Mouse (Mus musculus) heart, postnatal 25 days (tissue): ENCODE results near the gene Crybb3. TPM values are rescaled to one million over a fixed set of nuclear protein-coding genes. Genes with fewer than 3 reads are reported as not detected.

Source experiments
- DNase-seq: peaks from one replicate; pipeline ENCODE4 v3.0.0; 2022; ENCODE audit warnings: low spot score
- intact Hi-C: fragments of 180-260 bp; cut with DNase I; formaldehyde crosslinking; loops from one replicate; pipeline ENCODE4 v1.15.1; 2025
- total RNA-seq, 2 experiments: library from RNA; stranded (reverse); gene quantifications; 2 replicates each; pipeline ENCODE4 v1.2.3; 2021

The Crybb3 gene
- total RNA-seq, 2 experiments from 2014 or later, result 1.3 to 2.0 TPM

- intact Hi-C loops, result no loop called here
- DNase-seq, result no peak
Observed at GRCm38 (mm10) chr5:113078686-113079085, 2.7 kb downstream of the Crybb3 start.

- no peak for DNase-seq
- intact Hi-C loops, result no loop called here
Observed at GRCm38 (mm10) chr5:113070017-113070416, 11.4 kb downstream of the Crybb3 start, which contains the start of gene Crybb2. Crybb2 (minus strand) TSS chr5:113070117.

GRCm38 (mm10) chr5:113054308-113054707, 27.1 kb downstream of the Crybb3 start:
- peak; percentile 27 for DNase-seq
- intact Hi-C loops, result loop anchor here (1.0 to 10.0 kb wide), 4 partner anchors 37 to 622 kb away; partner anchors contain the start of gene Grk3

GRCm38 (mm10) chr5:113050581-113051185, 30.7 kb downstream of the Crybb3 start:
- intact Hi-C loops, result loop anchor here (5.0 to 10.0 kb wide), 3 partner anchors 33 to 618 kb away; partner anchors contain the start of gene Grk3
- DNase-seq, result no peak

- intact Hi-C loops, result loop anchor here (5.0 to 10.0 kb wide), 3 partner anchors 33 to 618 kb away; partner anchors contain the start of gene Grk3
Observed at GRCm38 (mm10) chr5:113049876-113050275, 31.5 kb downstream of the Crybb3 start.

GRCm38 (mm10) chr5:113045511-113046273, 35.7 kb downstream of the Crybb3 start:
- DNase-seq, result no peak
- intact Hi-C loops, result no loop called here

More at GRCm38 (mm10) chr5:113049876-113050275, 31.5 kb downstream of the Crybb3 start:
- DNase-seq, result no peak

- DNase-seq, result no peak
- intact Hi-C loops, result no loop called here
Observed at GRCm38 (mm10) chr5:113043531-113043930, 37.9 kb downstream of the Crybb3 start.

GRCm38 (mm10) chr5:113041567-113042071, 39.8 kb downstream of the Crybb3 start:
- peak; percentile 35 for DNase-seq
- intact Hi-C loops, result no loop called here

GRCm38 (mm10) chr5:113040776-113041175, 40.6 kb downstream of the Crybb3 start:
- intact Hi-C loops, result no loop called here
- no peak for DNase-seq

- intact Hi-C loops, result no loop called here
- DNase-seq, result no peak
Observed at GRCm38 (mm10) chr5:113038601-113039000, 42.8 kb downstream of the Crybb3 start.

- no peak for DNase-seq
- intact Hi-C loops, result no loop called here
Observed at GRCm38 (mm10) chr5:113035094-113036047, 46.0 kb downstream of the Crybb3 start.

GRCm38 (mm10) chr5:113031201-113031754, 50.1 kb downstream of the Crybb3 start:
- intact Hi-C loops, result no loop called here
- DNase-seq, result no peak

- intact Hi-C loops, result no loop called here
- no peak for DNase-seq
Observed at GRCm38 (mm10) chr5:113030082-113030481, 51.3 kb downstream of the Crybb3 start.

- intact Hi-C loops, result no loop called here
- no peak for DNase-seq
Observed at GRCm38 (mm10) chr5:113026706-113027105, 54.7 kb downstream of the Crybb3 start.

Other genes with a start within 250 kb of the Crybb3 start
- gene Myo18b, start 185.2 kb downstream of the Crybb3 start, total RNA-seq, result 100 to 1,000 TPM; 253 to 259 TPM
- gene Grk3, start 65.8 kb downstream of the Crybb3 start, total RNA-seq, result 1 to 10 TPM; 5.1 to 6.6 TPM
- gene Crybb2, start 11.5 kb downstream of the Crybb3 start, total RNA-seq, result not detected
- 10 to 100 TPM; 21.3 to 26.1 TPM for gene 2900026A02Rik, start 139.7 kb upstream of the Crybb3 start, total RNA-seq
- not detected for gene Tmem211, start 145.3 kb upstream of the Crybb3 start, total RNA-seq
- 1 to 10 TPM in 1 of 2 experiments, under 1 TPM in 1; 0.52 to 1.1 TPM for gene Sgsm1, start 229.2 kb upstream of the Crybb3 start, total RNA-seq